Mouse (Mus musculus): ENCODE data around the gene Cds1. TPM values are rescaled to one million over a fixed set of nuclear protein-coding genes. Genes with fewer than 3 reads are reported as not detected.

Gene Cds1
- polyA plus RNA-seq, 1 experiment from 2014 or later: 0.97 TPM

DNA sequence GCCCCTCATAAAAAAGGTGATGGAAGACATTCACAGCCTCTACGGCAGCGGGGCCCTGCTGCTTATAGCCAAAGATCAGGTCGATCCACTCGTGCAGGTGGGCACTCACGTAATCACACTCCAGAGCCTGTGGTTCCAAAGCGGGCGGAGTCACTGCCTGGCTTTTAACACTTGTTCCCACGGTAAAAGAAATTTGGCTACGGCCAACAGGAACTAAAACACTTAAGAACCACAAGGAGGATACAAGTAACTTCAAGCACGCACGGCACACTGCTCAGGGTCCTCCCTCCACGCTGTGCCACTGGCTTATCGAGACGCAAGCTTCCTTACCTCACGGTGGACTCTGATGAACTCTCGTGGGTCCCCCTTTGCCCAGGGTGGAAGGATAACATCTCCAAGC lies 90.5 kb downstream of the Cds1 start:
- H3K27me3 ChIP-seq (ENCODE audit: control insufficient read depth, insufficient read depth, low read length): no peaks in the 10 kb centered on the region
- no peak overlapping the region for H3K4me3 ChIP-seq (ENCODE audit: low read depth, low read length)
- 92% methylated on average over 16 of the region's 16 CpGs for WGBS
- H3K4me2 ChIP-seq (ENCODE audit: low read depth, severe bottlenecking): no peak overlapping the region
- H3K9ac ChIP-seq (ENCODE audit: low read length): no peak overlapping the region
- H3K36me3 ChIP-seq (ENCODE audit: control insufficient read depth, insufficient read depth, low read length): peaks cover 27% of the 10 kb centered on the region; the same call in 1 of the 2 replicates
- H3K27ac ChIP-seq (replicated peaks; ENCODE audit: low read depth, low read length): no peak overlapping the region
- DNase-seq (ENCODE audit: low spot score) (no peak), ATAC-seq (ENCODE audit: insufficient number of reproducible peaks, low FRiP score, low TSS enrichment, low read depth) (no peak)
- no peaks in the 10 kb centered on the region for H3K4me1 ChIP-seq (ENCODE audit: control insufficient read depth, insufficient read depth, low read length)
- H3K9me3 ChIP-seq (ENCODE audit: control insufficient read depth, low read length): no peaks in the 10 kb centered on the region

DNA sequence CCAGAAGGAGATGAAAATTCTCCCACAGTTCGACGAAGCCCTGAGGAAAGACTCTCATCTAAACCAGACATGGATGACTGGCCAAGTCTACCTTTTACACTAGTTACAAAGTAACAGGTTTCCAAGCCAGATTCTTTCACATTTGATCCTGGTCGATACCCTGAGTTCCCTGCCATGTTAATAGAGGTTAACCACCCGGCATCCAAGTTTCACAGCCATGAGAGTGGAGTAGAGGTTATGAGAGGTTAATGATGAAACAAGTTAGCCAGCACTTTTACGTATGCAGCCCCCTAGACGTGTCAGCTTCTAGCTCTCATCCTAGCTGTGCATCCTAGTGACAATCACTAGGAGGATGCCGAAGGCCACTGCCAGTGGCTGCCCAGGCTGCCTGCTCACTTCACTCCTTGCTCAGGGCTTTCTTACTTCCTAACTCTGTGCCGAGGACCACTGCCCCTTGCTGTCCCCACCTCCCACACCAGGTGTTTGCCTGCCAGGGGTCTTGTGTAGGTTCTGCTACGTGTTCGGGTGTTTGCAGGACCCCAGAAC lies 94.0 kb downstream of the Cds1 start:
- Histone ChIP-seq H3K27me3 (ENCODE audit: control insufficient read depth, insufficient read depth, low read length) (no peaks in the 10 kb centered on the region), H3K9me3 (ENCODE audit: control insufficient read depth, low read length) (no peaks in the 10 kb centered on the region), H3K4me2 (ENCODE audit: low read depth, severe bottlenecking) (no peak overlapping the region), H3K36me3 (ENCODE audit: control insufficient read depth, insufficient read depth, low read length) (peaks cover 21% of the 10 kb centered on the region; the same call in 1 of the 2 replicates), H3K9ac (ENCODE audit: low read length) (no peak overlapping the region), H3K4me1 (ENCODE audit: control insufficient read depth, insufficient read depth, low read length) (no peaks in the 10 kb centered on the region), H3K4me3 (ENCODE audit: low read depth, low read length) (no peak overlapping the region), H3K27ac (replicated peaks; ENCODE audit: low read depth, low read length) (no peak overlapping the region)
- WGBS: 91% methylated on average over 10 of the region's 10 CpGs
- no peak for ATAC-seq (ENCODE audit: insufficient number of reproducible peaks, low FRiP score, low TSS enrichment, low read depth)
- DNase-seq (ENCODE audit: low spot score): no peak

DNA sequence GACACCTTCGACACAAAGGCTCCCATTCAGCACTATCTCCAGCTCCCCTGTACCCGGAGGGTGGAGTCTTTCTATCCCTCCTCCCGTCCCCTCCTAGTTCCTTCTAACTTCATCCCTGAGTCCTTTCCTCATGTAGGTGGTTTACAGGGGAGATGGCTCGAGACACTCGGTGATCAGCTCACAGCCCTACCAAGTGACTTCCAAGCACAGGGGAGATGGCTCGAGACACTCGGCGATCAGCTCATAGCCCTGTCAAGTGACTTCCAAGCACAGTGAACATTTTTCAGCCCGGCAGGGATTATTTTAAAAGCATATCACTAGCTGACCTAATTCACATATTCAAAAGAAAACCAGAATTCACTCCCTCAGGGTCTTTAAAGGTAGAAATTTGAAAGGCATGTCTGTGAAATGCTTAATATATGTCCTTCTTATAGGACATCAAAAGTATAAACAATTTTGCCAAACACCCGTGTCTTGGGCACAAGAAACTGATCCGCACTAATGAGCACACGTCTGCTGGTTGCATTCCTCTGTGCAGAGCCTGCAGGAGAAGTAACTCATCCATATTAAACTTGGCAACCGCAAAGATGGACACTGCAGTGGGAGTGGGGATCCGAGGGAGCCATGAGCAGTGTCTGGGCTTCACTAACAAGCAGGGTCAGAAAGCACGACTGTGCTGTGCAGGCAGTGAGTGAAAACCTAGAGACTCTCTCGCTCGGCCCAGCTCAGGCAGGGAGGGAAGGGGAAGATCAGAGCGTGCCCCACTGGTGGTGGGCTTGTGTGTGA lies 97.0 kb downstream of the Cds1 start:
- Histone ChIP-seq H3K9me3 (ENCODE audit: control insufficient read depth, low read length) (no peaks in the 10 kb centered on the region), H3K4me1 (ENCODE audit: control insufficient read depth, insufficient read depth, low read length) (no peaks in the 10 kb centered on the region), H3K4me2 (ENCODE audit: low read depth, severe bottlenecking) (no peak overlapping the region), H3K4me3 (ENCODE audit: low read depth, low read length) (no peak overlapping the region), H3K27me3 (ENCODE audit: control insufficient read depth, insufficient read depth, low read length) (no peaks in the 10 kb centered on the region), H3K36me3 (ENCODE audit: control insufficient read depth, insufficient read depth, low read length) (peaks cover 12% of the 10 kb centered on the region; the same call in 1 of the 2 replicates), H3K9ac (ENCODE audit: low read length) (no peak overlapping the region), H3K27ac (replicated peaks; ENCODE audit: low read depth, low read length) (no peak overlapping the region)
- WGBS: 92% methylated on average over 18 of the region's 18 CpGs
- no peak for ATAC-seq (ENCODE audit: insufficient number of reproducible peaks, low FRiP score, low TSS enrichment, low read depth)
- DNase-seq (ENCODE audit: low spot score): no peak

DNA sequence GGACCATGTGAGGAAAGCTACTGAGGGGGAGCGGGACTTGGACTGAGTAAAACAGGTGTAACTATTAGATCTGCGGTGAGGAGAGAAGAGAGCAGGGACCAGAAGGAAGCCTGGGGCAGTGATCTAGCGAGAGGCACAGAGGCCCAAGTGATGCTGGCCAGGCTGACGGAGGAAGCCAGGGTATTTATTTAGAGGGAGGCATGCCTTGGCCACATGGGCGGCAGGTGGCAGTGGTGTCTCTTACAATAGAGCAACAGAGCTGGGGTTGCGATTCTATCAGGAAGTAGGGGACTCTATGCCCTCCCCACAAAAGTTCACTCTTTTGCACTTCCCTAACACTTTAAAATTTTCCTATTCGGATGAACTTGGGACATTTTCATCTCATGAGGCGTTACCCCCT lies 97.7 kb downstream of the Cds1 start:
- H3K36me3 ChIP-seq (ENCODE audit: control insufficient read depth, insufficient read depth, low read length): peaks cover 13% of the 10 kb centered on the region
- no peaks in the 10 kb centered on the region for H3K9me3 ChIP-seq (ENCODE audit: control insufficient read depth, low read length)
- H3K4me1 ChIP-seq (ENCODE audit: control insufficient read depth, insufficient read depth, low read length): no peaks in the 10 kb centered on the region
- H3K27me3 ChIP-seq (ENCODE audit: control insufficient read depth, insufficient read depth, low read length): no peaks in the 10 kb centered on the region
- H3K4me2 ChIP-seq (ENCODE audit: low read depth, severe bottlenecking): no peak overlapping the region
- ATAC-seq (ENCODE audit: insufficient number of reproducible peaks, low FRiP score, low TSS enrichment, low read depth) (no peak), DNase-seq (ENCODE audit: low spot score) (no peak)
- no peak overlapping the region for H3K4me3 ChIP-seq (ENCODE audit: low read depth, low read length)
- no peak overlapping the region for H3K9ac ChIP-seq (ENCODE audit: low read length)
- 86% methylated on average over 8 of the region's 8 CpGs for WGBS
- no peak overlapping the region for H3K27ac ChIP-seq (replicated peaks; ENCODE audit: low read depth, low read length)

DNA sequence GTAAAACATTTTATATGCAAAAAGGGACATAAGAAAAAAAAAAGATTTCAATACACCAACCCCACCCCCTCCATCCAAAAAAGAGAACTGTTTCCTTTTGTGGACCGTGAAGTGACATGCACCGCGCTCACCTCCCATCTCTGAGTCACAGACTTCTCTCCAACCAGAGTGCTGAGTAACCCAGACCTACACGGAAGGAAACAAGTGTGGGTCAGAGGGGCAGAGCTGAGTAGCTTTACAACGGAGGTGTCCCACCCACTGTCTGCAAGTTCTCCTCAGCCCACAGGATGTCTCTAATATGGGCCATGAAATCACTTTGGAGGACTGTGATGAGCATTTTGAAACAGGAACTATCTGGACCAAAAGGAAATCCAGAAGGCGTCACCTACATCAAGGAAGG lies 99.0 kb downstream of the Cds1 start:
- Histone ChIP-seq H3K4me1 (ENCODE audit: control insufficient read depth, insufficient read depth, low read length) (no peaks in the 10 kb centered on the region), H3K4me2 (ENCODE audit: low read depth, severe bottlenecking) (no peak overlapping the region), H3K9me3 (ENCODE audit: control insufficient read depth, low read length) (no peaks in the 10 kb centered on the region), H3K4me3 (ENCODE audit: low read depth, low read length) (no peak overlapping the region), H3K9ac (ENCODE audit: low read length) (no peak overlapping the region), H3K27ac (replicated peaks; ENCODE audit: low read depth, low read length) (no peak overlapping the region), H3K36me3 (ENCODE audit: control insufficient read depth, insufficient read depth, low read length) (peaks cover 22% of the 10 kb centered on the region), H3K27me3 (ENCODE audit: control insufficient read depth, insufficient read depth, low read length) (no peaks in the 10 kb centered on the region)
- ATAC-seq (ENCODE audit: insufficient number of reproducible peaks, low FRiP score, low TSS enrichment, low read depth): no peak
- no peak for DNase-seq (ENCODE audit: low spot score)
- 92% methylated on average over 6 of the region's 6 CpGs for WGBS

DNA sequence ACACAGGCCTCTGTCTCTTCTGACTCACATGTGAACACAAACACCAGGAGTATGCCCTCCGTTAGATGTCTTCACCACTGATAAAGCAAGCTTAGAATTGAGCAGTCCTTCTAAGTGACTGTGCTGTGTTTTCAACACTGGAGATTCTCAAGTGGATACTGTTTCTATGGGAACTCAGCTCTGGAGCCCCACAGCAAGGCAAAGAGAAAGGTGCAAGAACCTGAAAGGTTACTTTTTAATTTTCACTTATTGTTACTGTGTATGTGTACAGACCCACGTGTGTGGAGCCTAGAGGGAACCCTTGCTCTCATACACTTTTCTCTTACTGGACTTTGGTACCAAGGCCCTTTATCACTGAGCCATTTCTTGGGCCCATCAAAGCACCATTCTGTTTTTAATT lies 101.8 kb downstream of the Cds1 start:
- Histone ChIP-seq H3K27ac (replicated peaks; ENCODE audit: low read depth, low read length) (no peak overlapping the region), H3K4me2 (ENCODE audit: low read depth, severe bottlenecking) (no peak overlapping the region), H3K9me3 (ENCODE audit: control insufficient read depth, low read length) (no peaks in the 10 kb centered on the region), H3K4me3 (ENCODE audit: low read depth, low read length) (no peak overlapping the region), H3K4me1 (ENCODE audit: control insufficient read depth, insufficient read depth, low read length) (no peaks in the 10 kb centered on the region), H3K36me3 (ENCODE audit: control insufficient read depth, insufficient read depth, low read length) (peaks cover 28% of the 10 kb centered on the region), H3K27me3 (ENCODE audit: control insufficient read depth, insufficient read depth, low read length) (no peaks in the 10 kb centered on the region), H3K9ac (ENCODE audit: low read length) (no peak overlapping the region)
- 83% methylated on average over 2 of the region's 2 CpGs for WGBS
- no peak for DNase-seq (ENCODE audit: low spot score)
- ATAC-seq (ENCODE audit: insufficient number of reproducible peaks, low FRiP score, low TSS enrichment, low read depth): no peak

Other genes with a start within 250 kb of the Cds1 start
- gene Nkx6-1, start 100.1 kb upstream of the Cds1 start, polyA plus RNA-seq (2014; fragmentation: Nextera tagmentation; extraction: Ambion mirVana): 0.11 TPM in 1 of 2 replicates, not detected in the other

All from limb, embryonic 11.5 days (tissue).